Mouse (Mus musculus) ZHBTc4 (cell line): Measurements from ENCODE around the gene Srp68.

Experiments used
- DNase-seq: peaks from one replicate; pipeline ENCODE4 v3.0.0-alpha.2; 2011; ENCODE audit warnings: low read depth, low spot score

Gene Srp68

DNA sequence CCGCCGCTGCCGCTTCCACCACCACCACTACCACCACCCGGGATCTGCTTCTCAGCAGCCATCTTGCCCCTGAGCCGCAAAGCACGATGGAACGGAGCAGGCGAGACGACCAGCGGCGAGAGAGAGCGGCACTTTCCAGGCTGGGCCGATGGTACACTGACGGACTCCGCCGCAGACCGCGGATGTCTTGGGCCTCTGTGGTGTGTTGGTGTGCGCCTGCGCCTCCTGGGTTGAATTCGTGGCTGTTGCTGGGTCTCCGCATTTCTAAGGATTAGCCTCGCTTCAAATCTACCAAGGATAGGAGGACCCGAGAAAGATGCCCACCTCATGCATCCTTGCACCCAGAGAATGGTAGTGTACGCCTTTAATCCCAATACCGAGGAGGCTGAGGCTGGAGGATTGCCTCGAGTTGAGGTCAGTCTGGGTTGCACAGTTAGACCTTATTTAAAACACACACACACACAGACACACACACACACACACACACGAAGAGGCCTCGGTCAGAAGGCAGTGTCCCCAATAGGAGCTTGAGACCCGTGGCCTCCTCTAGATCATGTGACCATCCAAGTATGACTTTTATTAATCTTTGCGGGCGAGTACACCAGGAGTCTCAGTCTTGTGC lies at the start of gene Srp68:
TSS of gene Srp68 (minus strand) at position 173 of the 622 bp plus-strand sequence.
- DNase-seq, result peak; percentile 94

DNA sequence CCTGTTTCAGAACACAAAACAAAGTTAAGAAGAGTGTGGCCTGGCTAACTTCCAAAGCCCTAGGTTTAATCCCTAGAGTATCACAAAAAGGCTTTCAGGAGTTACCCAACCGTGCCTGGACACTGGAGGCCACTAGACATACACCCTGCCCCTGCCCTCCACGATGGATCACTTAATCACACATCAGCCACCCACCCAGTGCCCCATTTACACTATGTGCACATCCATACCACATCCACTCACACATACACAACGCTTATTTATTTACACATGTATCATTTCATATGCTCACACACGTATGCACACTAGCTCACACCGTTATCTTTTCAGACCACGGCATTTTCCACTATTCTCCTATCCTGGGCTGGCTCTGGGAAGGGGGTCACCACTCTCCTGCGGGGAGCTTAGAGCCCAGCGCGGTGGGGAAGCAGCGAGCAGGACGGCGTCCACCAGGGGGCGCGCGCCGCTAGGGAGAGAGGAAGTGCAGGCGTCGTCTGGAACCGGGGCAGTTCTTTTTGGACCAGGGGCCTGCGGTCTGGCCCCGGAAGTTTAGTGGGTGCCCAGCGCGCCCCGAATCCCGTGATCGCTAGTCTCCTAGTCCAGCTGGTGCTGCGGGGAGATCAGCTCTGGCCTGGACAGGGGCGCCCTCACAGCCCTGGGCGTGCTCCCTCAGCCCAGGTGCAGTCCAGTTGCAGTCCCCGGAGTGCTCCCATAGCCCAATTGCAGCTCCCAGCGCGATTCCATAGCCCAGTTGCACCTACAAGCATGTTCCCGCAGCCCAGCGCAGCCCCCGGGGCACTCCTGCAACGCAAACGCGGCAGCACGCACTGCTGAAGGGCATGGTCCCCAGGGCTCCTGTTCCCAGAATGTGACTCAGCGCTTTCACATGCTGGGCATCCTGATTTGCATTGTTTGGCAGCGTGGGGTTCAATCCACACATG lies 45.0 kb upstream of the Srp68 start:
- peak; percentile 89 for DNase-seq

DNA sequence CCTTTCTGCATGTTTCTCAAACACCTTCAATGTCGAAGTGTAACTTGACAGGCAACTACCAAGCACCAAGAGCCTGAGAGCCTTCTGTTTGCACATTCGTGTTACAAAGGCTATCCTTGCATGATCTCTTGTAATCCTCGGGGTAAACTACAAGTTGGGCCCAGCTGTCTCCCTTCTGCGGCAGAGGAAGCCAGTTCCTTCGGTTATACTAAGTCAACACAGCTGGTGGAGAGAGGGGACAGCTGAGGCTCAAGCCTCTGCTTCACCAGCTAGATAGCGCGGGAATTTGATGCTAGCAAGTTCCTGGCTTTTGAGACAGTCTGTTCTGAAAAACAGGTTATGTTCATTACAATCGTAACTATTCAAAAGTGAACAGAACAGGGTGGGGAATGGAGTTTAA lies 38.3 kb upstream of the Srp68 start:
- no peak for DNase-seq

DNA sequence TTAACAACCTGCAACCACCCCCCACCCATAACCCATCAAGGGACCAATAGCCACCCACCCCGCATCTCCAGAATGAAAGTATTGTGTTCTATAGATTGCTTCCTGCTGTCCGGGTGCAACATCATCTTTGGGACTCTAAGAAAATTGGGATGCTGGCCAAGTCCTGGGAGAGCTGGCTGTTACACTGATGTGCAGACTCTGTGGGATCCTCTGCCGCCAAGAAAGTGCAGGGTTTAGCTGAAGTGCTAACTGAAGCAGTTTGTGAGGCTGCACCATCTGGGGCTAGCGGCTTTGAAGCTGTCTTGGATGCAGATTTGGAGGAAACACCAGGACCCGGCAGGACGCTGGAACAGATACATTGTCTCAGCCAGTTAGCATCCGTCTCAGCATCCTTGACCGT lies 37.2 kb upstream of the Srp68 start:
- DNase-seq, result no peak

DNA sequence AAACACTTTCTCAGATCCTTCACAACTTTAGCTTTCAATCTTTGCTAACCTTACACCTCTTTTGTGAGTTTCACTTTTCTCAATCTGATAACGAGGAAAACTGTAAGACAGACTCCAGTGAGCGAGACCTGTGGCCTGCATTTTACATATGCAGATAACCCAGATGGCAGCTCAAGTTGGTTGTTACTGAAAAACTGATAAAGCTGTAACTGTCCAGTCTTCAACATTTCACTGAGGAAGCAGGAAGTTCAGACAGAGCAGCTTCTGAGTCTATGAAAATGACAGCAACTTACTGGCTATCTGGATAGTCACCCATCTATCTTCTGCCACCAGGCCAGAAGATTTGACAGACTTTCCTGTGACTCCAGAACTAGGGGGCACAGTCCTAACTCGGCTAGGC lies 35.6 kb upstream of the Srp68 start:
- no peak for DNase-seq

DNA sequence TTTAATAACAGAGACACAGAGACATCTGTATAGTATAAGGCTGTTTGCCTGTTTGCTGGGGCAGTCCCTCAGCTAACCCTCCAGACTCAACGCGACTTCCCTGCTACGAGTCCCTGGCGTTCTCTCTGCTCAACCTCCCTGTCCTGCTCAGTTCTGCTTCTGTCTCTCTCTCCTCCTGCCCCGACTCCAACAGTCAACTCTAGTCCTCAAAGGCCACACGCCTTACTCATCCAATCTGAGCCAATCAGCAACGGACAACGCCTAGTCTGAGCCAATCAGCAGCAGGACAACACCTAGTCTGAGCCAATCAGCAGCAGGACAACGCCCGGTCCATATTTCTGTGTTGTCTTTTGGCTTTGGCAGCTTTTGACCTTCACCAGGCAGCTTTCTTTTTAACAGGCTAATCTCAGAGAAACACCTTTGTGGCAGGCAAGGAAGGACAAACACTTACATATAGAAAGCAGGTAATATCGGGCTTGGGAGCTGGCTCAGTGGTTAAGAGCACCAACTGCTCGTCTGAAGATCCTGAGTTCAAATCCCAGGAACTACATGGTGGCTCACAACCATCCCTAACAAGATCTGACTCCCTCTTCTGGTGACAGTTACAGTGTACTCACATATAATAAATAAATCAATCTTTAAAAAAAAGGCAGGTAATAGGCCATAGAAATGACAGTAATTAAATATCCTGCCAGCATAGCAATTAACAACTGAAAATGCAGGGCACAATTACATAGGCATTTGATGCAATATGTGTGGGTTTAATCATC lies 33.9 kb upstream of the Srp68 start:
- peak; percentile 87 for DNase-seq

DNA sequence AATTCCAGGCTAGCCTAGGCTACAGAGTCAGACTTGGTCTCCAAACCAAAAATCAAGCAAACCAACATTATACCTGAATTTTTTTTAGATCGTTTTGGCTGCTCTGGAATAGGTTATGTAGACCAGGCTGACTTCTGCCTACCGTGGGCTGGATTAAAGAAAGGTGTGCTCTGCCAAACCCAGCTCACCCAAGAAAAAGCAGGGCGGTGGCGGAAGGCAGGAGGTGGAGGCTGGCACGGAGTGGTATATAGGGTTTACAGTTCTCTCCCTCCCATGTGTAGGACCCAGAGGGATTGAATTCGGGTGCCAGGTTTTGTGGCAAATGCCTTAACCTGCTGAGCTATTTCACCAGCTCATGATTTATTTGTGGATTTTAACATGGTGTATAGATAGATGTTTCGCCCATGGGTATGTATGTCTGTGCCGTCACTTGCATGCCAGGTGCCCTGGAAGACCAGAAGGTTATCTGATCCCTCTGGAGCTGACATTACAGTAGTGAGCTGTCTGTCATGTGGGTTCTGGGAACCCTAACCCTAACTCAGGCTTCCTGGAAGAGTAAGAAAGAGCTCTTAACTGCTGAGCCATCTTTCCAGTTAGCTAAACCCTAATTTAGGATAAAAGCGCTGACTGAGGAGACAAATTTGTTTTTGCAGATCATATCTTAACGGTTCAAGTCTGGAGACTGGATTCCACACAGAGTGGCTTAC lies 33.2 kb upstream of the Srp68 start, which contains the start of gene Exoc7:
TSS of gene Exoc7 (minus strand) at position 215 of the 707 bp plus-strand sequence.
- DNase-seq, result no peak

DNA sequence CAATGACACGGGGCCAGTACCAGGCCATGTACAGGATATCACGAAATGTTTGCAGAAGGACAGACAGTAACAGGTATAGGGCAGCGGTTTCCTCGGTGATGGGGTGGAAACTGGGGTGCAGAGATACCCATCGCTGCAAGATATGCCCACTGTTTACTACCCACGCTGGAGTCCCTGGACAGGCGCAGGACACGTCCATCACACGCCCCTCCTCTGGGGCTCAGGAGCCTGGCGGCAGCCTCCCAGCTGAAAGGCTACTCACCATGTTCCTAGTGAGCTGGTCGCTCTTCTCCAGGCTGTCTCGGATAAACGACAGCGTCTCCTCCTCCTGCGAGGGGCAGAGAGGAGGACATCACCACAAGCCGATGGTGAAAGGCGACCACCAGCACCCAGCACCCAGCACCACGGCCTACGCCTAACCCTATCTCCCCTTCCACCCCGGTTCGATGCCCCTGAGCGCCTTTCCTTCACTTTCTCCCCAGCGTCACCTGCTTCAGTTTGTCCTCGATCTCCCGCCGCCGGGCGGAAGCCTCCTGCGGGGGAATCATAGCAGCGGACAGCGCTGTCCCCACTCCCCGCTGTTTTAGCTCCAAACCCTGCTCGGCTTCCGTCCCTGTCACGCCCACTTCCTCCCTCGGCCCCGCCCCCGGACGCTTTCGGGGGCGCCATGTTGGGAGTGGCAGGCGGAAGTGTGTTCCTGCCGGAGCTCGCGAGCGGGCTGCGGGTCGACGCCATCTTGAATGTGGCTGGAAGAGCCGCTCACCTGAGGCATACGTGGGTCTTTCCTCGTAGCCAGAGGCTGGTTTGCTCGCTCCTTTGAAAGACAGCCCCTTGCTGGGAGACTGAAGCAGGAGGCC lies 32.3 kb upstream of the Srp68 start:
- DNase-seq, result peak; percentile 97

DNA sequence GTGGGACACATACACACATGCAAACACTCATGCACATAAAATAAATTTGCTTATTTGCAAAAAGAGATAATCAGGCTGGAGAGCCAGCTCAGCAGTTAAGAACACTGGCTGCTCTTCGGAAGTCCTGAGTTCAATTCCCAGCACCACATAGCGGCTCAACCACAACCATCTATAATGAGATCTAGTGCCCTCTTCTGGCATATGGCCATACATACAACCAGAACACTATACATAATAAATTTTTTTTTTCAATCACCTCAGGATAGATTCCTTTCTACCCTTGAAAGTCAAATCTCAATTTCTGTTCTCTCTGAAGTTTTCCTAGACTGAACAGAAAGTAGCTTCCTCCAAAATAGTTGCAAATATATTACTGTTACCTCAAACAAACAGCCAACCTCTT lies 31.4 kb upstream of the Srp68 start:
- DNase-seq, result peak; percentile 15

DNA sequence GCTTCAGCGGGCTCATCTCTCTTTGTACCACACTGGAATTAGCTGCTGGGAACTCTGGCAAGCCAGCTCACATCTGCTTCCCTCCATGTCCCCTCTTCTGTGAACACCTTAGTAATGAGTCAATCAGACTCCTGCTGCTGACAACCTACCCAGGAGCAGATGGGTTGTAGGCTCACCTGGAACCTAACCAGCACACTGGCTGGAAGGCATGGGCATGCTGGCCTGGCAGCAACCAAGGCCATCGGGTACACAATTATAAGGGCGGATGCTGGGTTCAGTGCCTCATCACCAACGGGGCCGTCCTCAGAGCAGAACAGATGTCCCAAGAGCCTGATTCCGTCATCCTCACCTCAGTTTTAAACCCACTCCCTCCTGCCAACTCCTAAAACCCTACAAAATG lies 24.6 kb upstream of the Srp68 start:
- DNase-seq, result no peak

DNA sequence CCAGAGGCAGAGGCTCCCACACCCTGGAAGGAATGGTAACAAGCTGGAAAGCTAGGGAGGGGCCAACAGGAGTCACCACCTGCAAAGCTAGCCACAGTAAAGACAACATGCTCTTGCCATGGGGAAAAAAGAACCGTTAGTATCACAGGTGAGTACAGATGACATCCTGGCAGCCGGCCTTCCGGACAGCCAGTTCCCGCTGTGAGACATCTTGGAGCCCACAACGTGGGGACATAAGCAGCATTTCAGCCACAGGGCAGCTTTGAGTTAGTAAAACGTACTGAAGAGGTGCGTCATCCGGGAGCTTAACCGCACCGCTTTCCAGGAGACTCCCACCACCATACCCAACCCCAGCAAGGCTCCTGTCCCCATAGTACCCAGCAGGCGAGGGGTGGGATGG lies 24.2 kb upstream of the Srp68 start:
- no peak for DNase-seq

DNA sequence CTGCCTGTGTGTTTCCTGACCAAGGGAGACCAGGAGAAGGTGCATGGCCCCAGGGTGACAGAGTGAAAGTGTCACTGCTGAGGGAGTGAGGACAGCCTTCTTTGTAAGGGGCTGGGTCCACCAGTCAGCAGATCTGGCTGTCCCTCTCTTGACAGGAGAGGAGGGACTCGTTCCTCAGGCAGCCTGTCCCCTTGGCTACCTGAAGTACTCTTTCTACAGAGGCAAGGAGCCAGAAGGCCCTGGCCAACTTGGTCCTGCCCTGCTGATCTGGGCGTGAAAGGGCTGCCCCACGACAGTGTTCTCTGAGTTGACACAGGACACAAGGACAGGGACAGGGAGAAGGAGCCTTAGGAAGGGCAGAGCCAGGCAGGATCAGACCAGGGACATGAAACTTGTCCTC lies 23.0 kb upstream of the Srp68 start:
- no peak for DNase-seq

DNA sequence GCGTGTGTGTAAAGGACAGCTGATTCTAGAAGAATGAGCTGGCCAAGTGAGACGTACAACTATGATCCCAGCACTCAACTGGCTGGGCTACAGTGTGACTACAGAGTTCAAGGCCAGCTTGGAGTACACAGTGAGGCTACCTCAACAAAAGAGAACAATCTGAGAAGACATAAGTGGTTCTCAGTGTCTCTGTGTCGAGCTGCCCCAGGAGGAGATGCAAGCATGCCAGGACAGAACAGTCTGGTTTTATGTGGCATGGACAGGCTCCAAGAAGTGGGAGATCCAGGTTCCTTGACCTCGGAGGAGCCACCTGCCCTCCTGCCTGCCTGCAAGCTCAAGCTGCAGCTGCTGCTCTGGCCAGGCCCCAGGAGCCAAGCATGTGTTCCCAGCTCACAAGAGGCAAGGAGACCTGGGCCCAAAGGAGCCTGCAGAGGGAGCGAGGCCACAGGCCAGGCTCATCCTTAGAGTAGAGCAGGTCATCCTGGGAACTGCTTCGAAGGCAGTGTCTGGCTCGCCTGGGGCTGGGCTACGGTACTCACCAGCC lies 22.2 kb upstream of the Srp68 start:
- DNase-seq, result no peak

DNA sequence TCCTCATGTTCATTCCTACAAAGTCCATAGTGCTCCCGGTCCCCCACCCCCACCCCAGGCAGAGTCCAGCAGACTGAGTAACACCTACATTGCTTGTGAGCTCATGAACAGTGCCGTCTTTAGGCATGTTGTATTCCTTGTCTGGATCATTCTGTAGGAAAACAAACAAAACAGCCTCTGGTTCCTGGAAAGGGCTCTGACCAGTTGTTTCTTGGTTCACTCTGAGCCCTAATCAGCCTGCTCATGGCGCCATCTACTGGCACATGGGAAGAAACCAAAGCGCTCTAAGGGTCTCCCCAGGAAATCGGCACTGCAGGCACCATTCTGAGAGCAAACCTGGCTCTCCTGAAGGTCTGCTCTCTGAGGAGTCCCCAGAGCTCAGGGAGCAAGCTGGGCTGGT lies 20.3 kb upstream of the Srp68 start:
- peak; percentile 85 for DNase-seq

DNA sequence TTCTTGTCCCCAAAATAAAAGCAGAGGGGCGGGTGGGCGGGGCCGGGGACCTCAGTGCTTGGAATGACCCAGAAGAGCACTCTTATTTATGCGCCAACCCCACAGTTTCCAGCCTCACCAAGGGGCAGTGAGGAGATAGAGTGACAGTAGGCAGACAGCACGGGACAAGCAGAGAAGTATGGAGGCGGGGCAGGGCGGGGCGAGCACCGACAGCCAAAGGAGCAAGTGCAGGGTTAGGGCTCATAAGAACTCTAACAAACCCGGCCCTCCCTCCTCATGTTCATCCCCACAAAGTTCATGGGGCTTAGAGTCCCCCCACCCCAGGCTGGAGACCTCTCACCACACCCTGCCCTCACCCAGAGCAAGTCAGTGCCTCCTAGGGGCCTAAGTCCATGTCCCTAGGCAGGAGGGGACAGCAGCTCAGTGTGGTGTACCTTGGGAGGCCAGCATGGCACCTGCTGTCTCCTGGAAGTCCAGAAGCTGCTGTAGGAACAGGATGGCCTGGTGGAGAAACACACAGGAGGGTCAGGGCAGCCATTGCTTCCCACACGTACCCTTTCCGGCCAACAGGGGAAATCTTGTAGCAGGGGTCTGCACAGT lies 19.6 kb upstream of the Srp68 start:
- no peak for DNase-seq

DNA sequence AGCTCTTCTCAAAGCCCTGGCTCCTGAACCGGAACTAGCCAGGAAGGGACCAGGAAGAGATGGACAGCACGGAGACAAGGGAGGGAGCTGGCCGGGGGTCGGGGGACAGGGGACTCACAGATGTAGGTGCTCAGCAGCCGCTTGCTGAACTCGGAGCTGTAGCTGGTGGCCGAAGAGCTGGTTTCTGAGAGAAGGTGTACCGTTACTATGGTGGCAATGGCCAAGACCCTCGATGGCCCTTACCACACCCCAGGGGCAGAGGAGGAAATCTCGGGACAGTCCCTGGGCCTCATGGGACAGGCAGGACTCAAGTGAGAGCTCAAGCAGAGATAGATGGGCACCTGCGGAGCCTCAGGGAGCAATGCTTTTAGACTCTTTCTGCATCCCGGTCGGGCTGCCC lies 18.4 kb upstream of the Srp68 start:
- DNase-seq, result no peak

DNA sequence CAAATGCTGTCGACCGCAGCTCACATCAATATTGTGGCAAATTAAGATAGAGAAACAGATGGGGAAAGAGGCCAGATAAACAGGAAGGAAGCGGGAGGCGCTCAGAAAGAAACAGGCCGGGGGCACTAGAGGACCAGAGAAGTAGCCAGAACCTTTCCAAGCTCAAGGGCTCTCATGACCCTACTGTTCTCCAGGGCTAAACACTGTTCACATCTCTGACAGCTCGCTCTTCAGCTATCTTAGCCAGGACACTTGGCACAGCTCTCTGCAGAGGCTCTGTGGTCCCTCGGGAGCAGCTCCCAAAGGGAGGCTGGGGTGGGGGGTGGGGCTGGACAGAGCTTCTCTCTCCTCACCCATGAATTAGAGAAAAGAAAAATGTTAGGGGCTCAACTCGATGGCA lies 16.5 kb upstream of the Srp68 start:
- DNase-seq, result no peak

DNA sequence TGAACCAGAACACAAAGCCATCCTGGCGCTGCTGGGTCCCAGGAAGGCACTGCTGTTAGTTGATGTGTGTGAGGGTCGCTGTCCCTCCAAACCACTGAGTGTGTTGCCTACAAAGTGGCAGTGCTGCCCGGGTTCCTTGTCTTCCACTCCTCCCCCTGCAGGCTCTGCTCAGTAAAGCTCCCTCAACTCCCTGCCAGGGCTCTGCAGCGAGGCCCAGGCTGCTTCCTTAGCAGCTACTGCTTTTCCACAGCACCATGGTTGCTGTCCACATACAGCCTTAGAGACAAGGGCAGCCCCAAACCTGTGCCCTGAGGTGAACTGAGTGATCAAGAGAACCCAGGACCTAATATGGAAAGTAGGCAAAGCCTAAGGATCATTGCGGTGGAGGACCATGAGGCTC lies 13.3 kb upstream of the Srp68 start:
- DNase-seq, result no peak

DNA sequence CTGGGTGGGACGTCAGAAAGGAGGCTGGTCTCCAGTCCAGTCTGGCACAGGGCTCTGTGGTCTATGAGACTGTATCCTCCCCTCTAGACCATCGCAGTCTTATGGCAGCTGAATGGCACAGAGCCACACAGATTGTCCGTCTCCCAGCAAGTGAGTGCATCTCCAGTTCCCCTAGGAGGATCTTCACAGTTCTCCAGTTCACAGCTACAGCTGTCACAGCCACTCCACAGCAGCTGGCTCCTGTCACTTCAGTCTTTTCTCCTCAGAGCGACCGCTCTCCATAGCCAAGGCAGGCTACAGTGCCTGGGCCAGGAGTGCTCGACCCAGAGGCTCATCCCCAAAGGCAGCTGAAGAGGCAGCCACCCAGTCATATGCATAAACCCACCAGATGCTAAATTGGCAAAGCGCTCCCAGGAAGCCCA lies 11.8 kb upstream of the Srp68 start:
- DNase-seq, result no peak

DNA sequence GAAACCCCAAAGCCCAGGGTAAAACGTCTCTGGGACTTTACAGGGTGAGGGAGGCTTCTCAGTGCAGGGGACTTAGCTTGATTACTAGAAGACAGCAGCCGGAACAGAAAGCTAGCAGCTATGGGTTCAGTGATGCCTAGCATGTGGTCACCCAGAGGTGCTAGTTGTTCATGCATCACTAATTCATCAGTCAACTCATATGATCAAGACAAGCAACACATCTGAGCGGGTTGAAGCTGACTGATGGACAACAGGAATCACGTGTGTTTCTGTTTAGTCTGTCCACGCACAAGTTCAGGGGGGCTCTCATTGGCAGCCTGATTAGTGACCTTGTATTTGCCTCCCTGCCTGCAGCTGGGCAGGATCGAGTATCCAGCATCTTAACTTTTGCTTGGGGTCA lies 10.0 kb upstream of the Srp68 start:
- no peak for DNase-seq
